Mouse (Mus musculus) adrenal gland, adult 8-10 months (tissue): ENCODE results near the gene Fxyd6. TPM values are rescaled to one million over a fixed set of nuclear protein-coding genes. Genes with fewer than 3 reads are reported as not detected.

Source experiments
- DNase-seq: peaks from one replicate; pipeline ENCODE4 v3.0.0; 2022
- total RNA-seq, 4 experiments: library from RNA; stranded (reverse); gene quantifications; 2 replicates each; pipeline ENCODE4 v1.2.4; 2022

Fxyd6 gene
- total RNA-seq, 4 experiments from 2014 or later, result 307 to 396 (median 352) TPM

DNA sequence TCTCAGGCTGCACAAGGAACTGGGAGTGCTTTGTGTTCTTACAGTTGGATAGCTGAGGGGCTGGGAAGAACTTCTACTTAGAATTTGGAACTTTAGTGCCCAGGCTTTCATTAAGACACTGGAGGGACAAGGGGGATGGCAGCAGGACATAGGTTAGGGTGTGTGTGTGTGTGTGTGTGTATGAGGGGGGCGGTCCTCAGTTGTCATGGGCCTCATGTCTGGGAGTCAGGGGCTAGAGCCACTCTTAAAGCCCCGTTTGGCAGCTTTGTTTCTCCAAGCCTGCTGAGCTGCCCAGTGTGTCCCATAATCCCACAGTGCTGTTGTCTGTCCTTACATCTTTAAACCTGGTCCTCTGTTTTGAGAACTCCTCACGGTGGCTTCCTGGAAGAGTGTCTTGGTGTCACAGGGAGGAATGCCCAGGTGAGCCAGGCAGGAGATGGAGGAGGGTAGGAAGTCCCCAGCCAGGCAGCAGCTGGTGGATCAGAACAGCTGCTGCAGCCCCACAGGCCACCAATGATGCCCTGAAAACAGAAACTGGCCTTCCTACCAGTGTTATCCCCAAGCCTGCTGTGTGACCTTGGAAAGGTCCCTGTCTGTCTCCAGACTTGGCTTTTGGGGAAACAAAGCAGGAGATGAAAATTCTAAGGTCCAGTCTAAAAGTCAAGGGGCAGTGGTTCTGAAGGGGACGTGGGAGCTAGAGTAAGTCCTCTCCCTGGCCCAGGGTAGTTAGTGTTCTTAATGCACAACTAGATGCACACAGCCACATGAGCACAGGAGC lies 42.9 kb downstream of the Fxyd6 start:
- no peak for DNase-seq

DNA sequence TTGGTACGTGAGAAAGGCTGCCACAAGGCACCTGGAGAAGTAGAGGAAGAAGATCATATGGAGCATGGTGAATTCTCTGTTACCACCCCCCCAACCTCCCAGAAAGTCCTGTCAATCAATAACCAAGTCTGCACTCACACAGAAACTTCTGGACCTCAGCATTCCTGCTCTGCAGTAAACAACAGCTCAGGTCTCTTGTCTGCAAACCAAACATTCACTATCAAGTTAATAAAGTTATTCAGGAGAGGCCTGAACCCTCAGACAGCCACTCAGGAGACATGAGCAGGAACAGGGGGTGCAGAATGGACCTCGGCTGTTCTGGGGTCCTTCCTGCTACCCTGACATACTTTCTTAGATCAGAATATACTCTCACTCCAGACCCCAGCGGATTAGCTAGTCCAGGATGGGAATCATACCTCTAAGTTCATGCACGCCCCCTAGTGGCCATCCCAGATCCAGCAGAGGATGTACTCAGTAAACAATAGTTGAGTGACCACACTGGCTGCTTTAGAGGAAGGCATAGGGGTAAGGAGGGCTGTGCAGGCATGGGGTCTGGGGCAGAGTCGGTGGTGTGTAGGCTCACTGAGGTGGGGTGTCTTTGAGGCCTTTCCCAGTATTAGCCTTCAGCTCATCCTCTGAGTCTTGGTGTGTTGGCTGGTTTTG lies 43.6 kb downstream of the Fxyd6 start:
- no peak for DNase-seq

DNA sequence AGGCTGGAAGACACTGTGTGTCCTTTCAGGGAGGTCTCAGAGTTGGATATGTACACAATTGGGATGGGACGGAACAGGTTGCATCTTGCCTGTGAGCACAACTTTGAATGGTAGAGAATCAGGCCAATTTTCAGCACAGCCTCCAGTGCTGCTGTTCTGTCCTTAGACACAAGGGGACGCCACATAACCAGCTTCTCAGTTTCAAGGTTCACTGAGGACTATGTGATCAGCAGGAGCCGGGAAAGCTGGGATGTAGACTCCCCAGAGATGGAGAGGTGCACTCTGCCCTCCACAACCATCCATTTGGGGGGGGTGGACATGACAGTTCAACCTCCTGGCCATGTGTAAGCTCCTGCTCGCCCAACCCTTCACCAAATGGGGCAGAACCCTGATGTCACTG lies 45.9 kb downstream of the Fxyd6 start:
- no peak for DNase-seq

DNA sequence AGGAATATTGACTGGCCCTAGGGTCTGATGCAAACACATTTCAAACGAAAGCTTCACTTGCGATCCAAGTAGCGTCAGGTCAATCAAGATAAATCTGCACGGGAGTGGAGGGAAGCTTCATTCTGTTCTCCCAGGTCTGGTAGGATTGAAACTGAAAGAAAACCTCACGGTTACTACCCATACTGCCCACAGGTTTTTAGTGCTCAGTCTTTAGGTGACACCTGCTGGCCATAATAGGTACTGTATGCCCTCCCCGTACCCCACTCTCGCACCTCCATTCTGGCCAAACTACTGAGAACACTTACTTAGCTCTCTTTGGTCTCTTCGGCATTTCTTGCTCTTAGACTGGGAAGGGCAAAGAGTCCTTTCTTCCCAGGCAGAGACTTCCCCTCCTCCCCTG lies 47.3 kb downstream of the Fxyd6 start:
- no peak for DNase-seq

DNA sequence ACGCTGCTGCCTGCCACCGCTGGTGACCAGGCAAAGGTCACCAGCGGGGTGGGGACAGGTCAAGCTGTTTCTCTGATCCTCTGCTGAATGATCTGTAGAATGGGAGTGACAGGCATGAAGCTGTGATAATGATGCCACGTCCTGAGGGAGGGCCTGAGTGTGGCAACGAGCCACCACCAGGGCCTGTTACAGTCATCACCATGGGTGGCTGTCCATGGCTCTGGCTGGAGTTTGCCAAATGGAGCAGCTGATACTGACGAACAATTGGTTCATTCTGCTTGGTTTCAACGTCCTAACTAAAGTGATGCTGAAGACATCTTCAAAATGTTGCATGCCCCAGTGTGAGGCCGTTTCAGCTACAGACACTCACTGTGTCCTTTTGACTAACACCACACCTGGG lies 48.3 kb downstream of the Fxyd6 start:
- DNase-seq, result no peak

DNA sequence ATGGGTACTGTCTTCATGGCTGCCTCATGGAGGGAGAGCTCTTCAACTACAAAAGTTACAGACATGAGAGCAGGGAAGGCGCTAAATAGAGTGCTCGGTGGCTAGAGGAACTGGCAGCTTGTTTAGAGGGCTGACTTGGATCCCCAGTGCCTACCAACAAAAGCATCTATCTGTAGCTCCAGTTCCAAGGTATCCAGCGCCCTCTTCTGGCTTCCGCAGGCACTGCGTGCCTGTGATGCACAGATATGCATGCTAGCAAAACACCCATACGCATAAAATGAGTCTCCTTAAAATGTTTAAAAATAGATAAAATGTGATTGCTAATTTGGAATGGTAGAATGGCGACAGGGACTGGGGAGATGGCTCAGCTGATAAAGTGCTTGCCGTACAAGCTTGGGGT lies 51.2 kb downstream of the Fxyd6 start:
- DNase-seq, result no peak

DNA sequence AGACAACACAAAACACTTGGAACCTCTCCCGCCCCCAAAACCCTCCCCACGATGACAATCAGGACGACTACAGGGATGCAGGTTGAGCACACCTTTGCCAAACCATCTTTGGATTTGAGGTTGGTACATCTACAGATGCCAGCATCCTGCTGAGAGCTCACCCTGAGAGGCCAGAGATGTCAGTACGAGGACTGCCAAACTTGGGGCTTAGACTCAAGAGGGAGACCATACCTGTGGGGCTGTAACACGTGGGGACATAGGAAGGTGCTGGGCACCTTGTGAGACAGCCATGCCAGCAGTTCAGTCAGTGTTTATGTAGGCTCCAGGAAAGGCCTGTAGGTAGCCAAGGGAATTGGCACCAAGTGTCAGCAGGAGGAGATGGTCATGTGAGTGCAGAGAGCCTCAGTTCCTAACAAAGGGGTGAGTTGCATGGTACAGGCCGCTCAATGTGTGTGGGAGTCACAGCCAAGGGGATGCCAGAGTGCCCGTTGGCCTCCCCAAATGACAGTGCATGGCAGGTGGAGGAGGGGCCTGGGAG lies 52.8 kb downstream of the Fxyd6 start:
- no peak for DNase-seq

DNA sequence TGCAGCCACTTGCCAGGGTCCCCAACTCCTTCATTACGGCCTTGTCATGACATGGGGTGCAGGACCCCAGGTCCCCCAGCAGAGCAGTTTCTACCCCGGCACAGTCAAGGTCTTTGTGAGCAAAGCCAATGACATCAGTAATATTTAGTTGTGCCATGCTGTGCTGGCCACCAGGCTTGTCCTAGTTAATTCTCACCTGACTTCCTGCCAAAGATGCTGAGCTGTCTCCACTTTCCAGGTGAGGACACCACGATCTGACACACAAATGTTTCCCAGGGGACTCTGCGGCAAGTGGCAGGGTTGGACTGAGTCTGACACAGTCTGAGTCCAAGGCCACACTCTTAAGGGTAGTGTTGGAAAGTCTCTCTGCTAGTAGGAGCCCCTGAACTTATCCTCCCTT lies 56.5 kb downstream of the Fxyd6 start, which contains the start of gene Dscaml1:
Dscaml1 (plus strand) TSS at position 173 of the 400 bp plus-strand sequence.
- DNase-seq, result no peak

DNA sequence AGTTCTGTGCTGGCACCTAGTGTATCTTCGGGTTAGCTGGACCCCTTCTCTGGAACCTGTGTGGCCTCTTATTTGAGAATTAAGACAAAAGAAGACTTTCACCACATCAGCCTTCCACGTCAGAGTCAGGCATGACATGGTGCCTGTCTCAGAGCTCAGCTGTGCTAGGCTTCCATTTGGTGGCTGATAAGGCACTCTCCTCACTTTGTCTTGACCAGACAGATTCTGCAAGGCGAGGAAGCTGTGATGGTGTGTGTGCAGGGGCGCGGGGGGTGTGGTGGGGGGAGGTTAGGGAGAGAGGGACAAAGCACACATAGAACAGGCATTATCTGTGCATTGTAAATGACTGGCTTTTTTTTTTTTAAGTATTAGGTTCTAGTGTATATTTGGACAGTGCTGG lies 59.4 kb downstream of the Fxyd6 start:
- DNase-seq, result no peak

DNA sequence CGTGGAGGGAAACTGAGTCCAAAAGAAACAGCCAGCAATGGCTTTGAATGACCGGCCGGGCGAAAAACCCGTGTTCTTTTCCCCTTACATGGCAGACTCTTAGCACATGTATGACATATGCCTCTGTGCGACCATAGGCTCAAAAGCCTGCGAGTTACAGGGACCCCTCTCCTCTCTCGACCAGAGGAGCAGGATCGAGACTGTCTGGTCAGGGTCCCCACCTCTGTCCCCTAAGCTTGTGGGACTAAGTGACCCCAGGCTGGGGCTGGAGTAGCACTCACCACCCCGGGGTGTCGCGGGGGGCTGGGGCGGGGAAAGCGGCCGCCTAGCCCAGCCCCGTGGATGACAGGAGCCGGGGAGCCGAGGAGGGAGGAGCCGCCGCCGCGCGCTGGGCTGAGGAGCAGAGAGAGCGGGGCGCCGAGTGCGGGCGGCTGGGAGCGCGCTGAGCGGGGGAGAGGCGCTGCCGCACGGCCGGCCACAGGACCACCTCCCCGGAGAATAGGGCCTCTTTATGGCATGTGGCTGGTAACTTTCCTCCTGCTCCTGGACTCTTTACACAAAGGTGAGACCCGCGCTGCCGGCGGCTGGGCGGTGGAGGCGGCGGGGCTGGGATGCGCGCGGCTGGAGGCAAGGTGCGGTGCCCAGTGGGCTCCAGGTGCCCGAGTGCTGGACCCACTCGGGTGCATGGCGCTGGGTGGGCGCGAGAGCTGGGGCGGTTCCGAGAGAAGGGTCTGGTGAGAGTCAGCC lies 60.1 kb downstream of the Fxyd6 start:
- no peak for DNase-seq

DNA sequence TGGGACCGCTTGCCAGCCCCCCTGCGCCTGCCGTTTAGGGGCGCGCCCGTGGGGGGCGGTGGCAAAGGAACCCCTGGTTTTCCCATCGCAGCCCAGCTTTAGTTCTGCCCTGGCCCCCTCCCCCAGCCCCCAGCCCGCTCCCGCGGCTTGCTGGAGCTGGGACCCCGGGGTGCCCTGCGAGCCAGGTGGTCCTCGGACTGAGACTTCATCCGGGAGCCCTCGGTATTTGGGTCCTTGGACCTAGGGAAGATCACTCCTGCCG lies 60.6 kb downstream of the Fxyd6 start:
- no peak for DNase-seq

DNA sequence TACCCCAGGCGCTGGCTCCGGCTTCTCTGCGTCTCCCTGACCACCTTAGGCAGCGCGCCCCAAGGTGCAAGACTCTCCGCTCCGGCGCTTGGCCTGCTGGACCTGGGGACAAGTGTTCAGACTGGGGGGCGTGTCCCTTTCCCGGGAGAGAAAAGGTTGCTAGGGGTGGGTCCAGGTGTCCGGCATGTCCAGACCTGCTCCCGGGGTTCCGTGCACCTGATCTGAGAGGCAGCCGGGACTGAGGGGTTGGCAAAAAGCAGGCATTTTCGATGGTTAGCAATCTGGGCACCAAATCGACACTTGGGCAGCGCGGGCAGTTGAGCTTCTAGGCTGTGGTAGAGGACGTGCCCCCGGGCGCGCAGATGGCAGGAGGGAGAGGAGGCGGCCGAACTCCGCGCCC lies 61.2 kb downstream of the Fxyd6 start:
- no peak for DNase-seq

DNA sequence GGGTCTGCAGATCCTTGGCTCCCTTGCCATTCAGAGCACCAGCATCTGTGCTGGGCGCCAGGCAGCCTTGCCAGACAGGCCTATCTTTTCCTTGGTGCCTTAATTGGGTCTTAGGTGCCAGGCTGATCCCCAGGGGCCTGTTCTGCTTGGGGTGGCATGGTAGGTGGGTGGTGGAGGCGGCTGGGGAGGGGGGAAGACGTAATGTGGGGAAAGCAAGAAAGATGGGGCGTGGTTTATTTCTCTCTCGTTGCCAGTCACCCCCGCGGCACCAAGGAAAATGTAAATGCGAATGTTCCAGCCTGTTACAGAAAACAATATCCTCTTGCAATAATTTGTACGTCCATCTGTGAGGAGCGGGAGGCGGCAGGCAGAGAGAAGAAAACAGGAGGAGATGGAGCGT lies 62.7 kb downstream of the Fxyd6 start:
- no peak for DNase-seq

DNA sequence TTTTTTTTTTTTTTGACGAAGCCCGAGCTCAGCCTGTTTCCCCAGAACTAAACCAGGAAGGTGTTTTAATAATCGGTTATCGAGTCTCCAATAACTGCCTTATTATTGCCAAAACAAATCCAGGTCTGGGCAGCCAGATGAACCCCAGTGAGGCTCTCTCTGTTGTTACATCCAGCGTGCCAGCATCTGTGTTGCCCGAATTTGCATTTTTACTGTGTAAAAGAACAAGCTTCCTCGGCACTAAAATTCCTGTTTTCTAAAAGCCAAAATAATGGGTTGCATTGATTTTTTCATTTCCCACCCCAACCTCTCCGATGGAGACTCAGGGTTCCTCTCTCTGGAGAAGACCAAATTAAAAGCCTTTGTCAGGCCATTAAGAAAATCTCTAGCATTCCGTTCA lies 63.1 kb downstream of the Fxyd6 start:
- no peak for DNase-seq

DNA sequence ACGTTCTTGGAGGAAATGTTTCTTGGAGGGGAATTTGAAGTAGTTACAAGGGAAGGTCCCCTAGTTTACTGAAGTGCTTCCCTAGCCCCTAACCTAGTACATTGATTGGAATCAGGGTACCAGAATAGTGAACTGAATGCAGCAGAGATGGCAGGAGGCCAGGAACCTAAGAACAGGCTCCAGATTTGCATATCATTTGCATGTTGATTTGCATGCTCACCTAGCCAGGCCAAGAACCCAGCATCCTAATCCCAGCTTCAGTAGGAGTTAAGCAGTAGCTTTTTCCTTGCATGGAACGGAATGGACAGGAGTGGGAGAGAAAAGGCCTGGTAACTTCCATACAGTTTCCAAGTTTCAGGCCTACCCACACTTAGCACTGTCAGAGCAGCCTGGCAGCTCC lies 64.2 kb downstream of the Fxyd6 start:
- DNase-seq, result no peak

DNA sequence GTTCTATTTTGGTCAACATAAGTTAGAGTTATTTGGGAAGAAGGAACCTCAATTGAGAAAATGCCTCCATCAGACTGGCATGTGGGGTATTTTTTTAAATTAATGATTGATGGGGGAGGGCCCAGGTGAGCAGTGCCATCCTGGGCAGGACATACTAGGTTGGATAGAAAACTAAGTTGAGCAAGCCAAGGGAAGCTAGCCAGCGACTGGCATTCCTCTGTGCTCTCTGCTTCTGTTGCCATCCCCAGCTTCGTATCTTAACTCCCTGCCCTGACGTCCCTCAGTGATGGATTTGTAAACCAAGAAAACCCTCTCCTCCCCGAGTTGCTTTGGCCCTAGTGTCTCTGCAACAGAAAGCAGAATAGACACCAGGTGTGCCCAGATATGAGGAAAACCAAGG lies 69.0 kb downstream of the Fxyd6 start:
- DNase-seq, result no peak

DNA sequence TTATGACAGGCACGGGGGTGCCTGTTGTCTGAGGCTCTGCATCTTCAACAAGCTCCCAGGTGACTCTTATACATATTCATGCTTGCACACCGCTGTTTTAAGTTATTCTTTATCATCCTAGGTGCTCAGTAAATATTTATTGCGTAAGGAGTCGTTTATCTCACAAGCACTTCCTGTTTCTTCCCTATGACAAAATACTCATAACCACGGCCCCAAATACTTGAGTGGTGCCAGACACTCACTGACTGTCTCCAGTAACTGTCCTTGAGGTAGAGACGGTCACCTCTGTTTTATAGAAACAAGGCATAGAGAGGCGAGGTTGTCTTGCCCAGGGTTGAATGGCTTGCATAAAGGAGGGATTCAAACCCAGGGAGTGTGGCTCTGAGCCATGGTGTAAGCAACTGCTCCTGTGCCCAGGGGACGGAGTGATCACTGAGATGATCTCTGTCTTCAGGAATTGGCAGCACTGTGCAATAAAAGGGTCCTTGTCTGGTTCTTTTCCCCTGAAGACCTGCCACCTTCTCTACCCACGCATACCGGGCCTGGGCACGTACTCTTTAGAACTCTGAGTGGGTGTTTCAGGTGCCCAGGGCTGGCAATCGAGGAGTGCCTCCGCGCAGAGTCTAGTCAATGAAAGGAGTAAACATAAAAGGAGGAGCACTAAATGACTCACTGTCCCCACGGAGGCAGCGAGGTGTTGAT lies 70.2 kb downstream of the Fxyd6 start:
- no peak for DNase-seq

DNA sequence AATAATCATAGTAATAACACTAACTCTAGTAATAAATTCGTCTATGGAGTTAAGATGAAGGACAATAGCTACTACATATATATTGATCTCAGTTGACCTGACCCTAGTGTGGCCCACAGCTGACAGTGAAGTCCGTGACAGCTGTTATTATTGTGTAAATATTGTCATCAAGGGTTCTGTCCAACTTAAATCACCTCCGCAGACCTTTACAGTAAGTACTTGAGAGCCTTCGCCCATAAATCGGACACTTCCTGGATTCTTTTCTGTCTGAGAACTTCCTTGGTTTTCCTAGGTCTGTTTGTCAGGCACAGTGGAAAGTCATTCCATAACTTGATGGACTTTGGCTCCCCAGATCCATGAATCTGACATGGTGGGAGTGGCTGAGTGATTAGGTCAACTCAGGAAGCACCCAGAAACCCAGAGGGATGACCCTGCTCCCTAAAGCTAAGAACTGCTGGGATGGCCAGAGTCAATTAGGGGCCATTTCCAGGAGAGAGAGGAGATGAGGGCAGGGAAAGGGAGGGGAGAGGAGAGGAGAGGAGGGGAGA lies 74.3 kb downstream of the Fxyd6 start:
- no peak for DNase-seq
